Mouse (Mus musculus): ENCODE measurements around the gene Bace2. TPM values are rescaled to one million over a fixed set of nuclear protein-coding genes. Genes with fewer than 3 reads are reported as not detected.

The Bace2 gene
- total and polyA plus RNA-seq, 3 experiments, result not detected

- peak; percentile 87 for DNase-seq (ENCODE audit: low read depth, low spot score)
- TF ChIP-seq ZKSCAN1 (IDR thresholded peaks at IDR 0.05; ENCODE audit: low read depth, low read length) (no peak), MYC (IDR thresholded peaks at IDR 0.05; ENCODE audit: low read depth, low read length) (no peak), BHLHE40 (IDR thresholded peaks at IDR 0.05; ENCODE audit: borderline replicate concordance, low read depth, low read length) (no peak), GABPA (IDR thresholded peaks at IDR 0.05; ENCODE audit: low read depth, low read length) (no peak), MXI1 (IDR thresholded peaks at IDR 0.05; ENCODE audit: low read depth, low read length) (no peak; the same call in 1 of the 2 replicates), ZMIZ1 (IDR thresholded peaks at IDR 0.05; ENCODE audit: low read depth, low read length) (no peak), USF2 (IDR thresholded peaks at IDR 0.05; ENCODE audit: borderline replicate concordance in 1 of 2, insufficient read depth in 1 of 2, low read depth in 1 of 2, low read length in 2 of 2) (no peak), TBP (IDR thresholded peaks at IDR 0.05; ENCODE audit: low read depth, low read length) (no peak), E2F4 (IDR thresholded peaks at IDR 0.05; ENCODE audit: borderline replicate concordance, low read depth, low read length) (no peak), ZNF384 (IDR thresholded peaks at IDR 0.05; ENCODE audit: low read depth, low read length) (no peak), UBTF (IDR thresholded peaks at IDR 0.05; ENCODE audit: borderline replicate concordance, insufficient read depth, low read depth, low read length) (no peak), RAD21 (IDR thresholded peaks at IDR 0.05; ENCODE audit: low read depth, low read length) (no peak), ETS1 (IDR thresholded peaks at IDR 0.05; ENCODE audit: low read depth, low read length) (peak; percentile 58), POLR2AphosphoS5 (IDR thresholded peaks at IDR 0.05; ENCODE audit: borderline replicate concordance, low read depth, low read length) (no peak), KAT2A (conservative IDR thresholded peaks at IDR 0.05; ENCODE audit: low read depth, low read length) (no peak), MEF2A (IDR thresholded peaks at IDR 0.05; ENCODE audit: extremely low read depth, insufficient replicate concordance, low read depth, low read length, poor library complexity, severe bottlenecking) (no peak), JUND (IDR thresholded peaks at IDR 0.05; ENCODE audit: low read depth, low read length) (no peak), HCFC1 (IDR thresholded peaks at IDR 0.05; ENCODE audit: low read depth, low read length) (no peak), POLR2A (IDR thresholded peaks at IDR 0.05; ENCODE audit: control insufficient read depth in 1 of 2, insufficient read depth in 1 of 2, low read depth in 1 of 2, low read length in 2 of 2, poor library complexity in 1 of 2) (no peak), ZC3H11A (IDR thresholded peaks at IDR 0.05; ENCODE audit: low read depth, low read length) (no peak), MAX (IDR thresholded peaks at IDR 0.05; ENCODE audit: low read length) (no peak), NRF1 (IDR thresholded peaks at IDR 0.05; ENCODE audit: insufficient read depth, low read depth, low read length, poor library complexity, severe bottlenecking) (no peak), CHD1 (IDR thresholded peaks at IDR 0.05; ENCODE audit: low read depth, low read length) (no peak), MAZ (IDR thresholded peaks at IDR 0.05; ENCODE audit: low read depth, low read length) (no peak), POLR2AphosphoS2 (IDR thresholded peaks at IDR 0.05; ENCODE audit: low read length) (no peak), ELF1 (IDR thresholded peaks at IDR 0.05; ENCODE audit: low read depth, low read length) (no peak), TCF12 (IDR thresholded peaks at IDR 0.05; ENCODE audit: low read depth, low read length) (peak; percentile 49), CHD2 (IDR thresholded peaks at IDR 0.05; ENCODE audit: low read length) (no peak), RCOR1 (IDR thresholded peaks at IDR 0.05; ENCODE audit: low read depth, low read length) (peak; percentile 73), TAL1 (IDR thresholded peaks at IDR 0.05; ENCODE audit: low read length) (peak; percentile 70), MYB (IDR thresholded peaks at IDR 0.05; ENCODE audit: low read depth, low read length) (no peak), CTCF (IDR thresholded peaks at IDR 0.05 in 2 of 3, conservative IDR thresholded peaks at IDR 0.05 in 1 of 3; ENCODE audit: control insufficient read depth in 1 of 3, insufficient read depth in 1 of 3, low read depth in 2 of 3, low read length in 3 of 3, poor library complexity in 1 of 3, severe bottlenecking in 1 of 3) (peak in 1 of 3 experiments; percentile 2; a peak in 1 of 6 replicates), SIN3A (IDR thresholded peaks at IDR 0.05; ENCODE audit: low read length) (no peak; the same call in 1 of the 2 replicates), SMC3 (IDR thresholded peaks at IDR 0.05; ENCODE audit: low read depth, low read length) (no peak), MAFK (IDR thresholded peaks at IDR 0.05; ENCODE audit: borderline replicate concordance, low read depth, low read length) (no peak), EP300 (IDR thresholded peaks at IDR 0.05; ENCODE audit: low read depth in 1 of 2, low read length in 2 of 2) (peak; percentile 61 to 65; a peak in 3 of 4 replicates), USF1 (IDR thresholded peaks at IDR 0.05; ENCODE audit: low read depth, low read length) (no peak), GATA1 (IDR thresholded peaks at IDR 0.05; ENCODE audit: low read depth, low read length) (peak; percentile 73)
Observed at GRCm38 (mm10) chr16:97476524-97476923, 120.0 kb downstream of the Bace2 start.

More at GRCm38 (mm10) chr16:97476524-97476923, 120.0 kb downstream of the Bace2 start:
- no peaks in the 10 kb centered on the region for H3K9me3 ChIP-seq (replicated peaks; ENCODE audit: insufficient read depth, low read length)
- peaks cover 45 to 58% of the 10 kb centered on the region in 2 experiments for H3K4me1 ChIP-seq (ENCODE audit: control insufficient read depth in 1 of 2, insufficient read depth in 2 of 2, low read length in 2 of 2)
- H3K27ac ChIP-seq (ENCODE audit: control insufficient read depth, low read depth, low read length), result peak overlapping the region; percentile 76
- H3K36me3 ChIP-seq (ENCODE audit: control insufficient read depth in 1 of 2, insufficient read depth in 2 of 2, low read length in 2 of 2), result peaks cover 0 to 75% of the 10 kb centered on the region in 2 experiments; a peak in 2 of 4 replicates
- no peaks in the 10 kb centered on the region for H3K27me3 ChIP-seq (ENCODE audit: control insufficient read depth in 1 of 2, insufficient read depth in 2 of 2, low read length in 2 of 2)
- H3K79me2 ChIP-seq (ENCODE audit: control insufficient read depth, insufficient read depth, low read length, poor library complexity), result no peaks in the 10 kb centered on the region
- no peak overlapping the region for H3K4me3 ChIP-seq (ENCODE audit: control insufficient read depth in 1 of 2, insufficient read depth in 1 of 2, low read depth in 2 of 2, low read length in 2 of 2)
- H3K9ac ChIP-seq (ENCODE audit: control insufficient read depth, low read depth, low read length, poor library complexity, severe bottlenecking), result no peak overlapping the region
